Mouse (Mus musculus): ENCODE measurements around the gene Plcd1.

Gene Plcd1

DNA sequence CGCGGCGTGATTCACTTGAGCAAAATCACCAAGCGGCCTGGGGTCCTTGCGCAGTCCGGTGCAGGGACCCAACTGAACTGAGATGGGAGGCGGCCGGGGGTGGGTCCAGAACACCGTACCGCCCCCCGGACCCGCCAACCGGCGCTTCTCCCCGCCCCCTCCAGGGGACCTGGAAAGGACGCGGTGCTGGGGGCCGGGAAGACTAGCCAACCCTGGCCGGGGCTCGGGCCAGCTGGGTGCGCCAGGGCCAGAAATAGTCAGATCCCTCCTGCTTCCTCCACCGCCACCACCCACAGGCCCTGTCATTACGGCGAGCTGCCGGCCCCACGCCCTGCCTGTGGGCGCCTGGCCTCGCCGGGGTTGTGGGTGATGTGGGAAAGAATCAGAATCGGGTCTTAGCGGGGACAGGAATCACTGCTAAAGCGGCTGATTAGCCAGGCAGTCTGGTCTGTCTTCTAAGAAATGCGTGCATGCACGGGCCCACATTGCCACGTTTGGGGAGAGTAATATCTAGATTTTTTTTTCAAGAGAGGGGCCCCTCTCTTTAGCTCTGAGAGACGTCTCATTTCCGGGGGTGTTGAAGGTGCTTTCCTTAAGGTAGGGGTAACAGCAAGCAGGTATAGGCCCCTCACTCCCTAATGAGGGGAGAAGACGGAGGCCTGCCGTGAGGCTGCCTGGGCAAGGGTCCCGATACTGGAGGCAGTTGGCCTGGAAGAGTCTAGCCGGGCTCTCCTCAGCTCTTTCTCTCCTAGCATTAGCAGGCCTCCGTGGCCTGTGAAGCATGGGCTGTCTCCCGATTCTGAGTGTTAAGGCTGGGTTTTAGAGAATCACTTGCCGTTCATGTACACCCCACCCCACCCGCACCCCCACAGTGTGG lies at the start of gene Plcd1:
Gene Plcd1 (minus strand): TSS at position 84 of the 877 bp plus-strand sequence.
- ATAC-seq (ENCODE audit: insufficient number of reproducible peaks, low FRiP score, low TSS enrichment) = no peak

DNA sequence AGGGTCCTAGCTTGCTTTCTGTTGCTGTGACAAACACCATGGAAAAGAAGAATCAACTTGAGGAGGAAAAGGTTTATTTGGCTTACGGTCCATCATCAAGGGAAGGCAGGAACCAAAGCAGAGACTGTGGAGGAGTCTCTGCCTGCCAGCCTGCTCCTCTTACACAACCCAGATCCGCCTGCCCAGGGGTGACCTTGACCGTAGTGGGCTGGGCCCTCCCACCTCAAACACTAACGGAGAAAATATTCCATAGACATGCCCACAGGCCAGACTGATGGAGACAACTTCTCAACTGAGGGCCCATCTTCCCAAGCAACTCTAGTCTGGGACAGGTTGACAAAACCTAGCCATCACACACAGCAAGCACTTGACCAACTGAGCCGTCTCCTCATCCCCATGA lies 48.8 kb upstream of the Plcd1 start:
- ATAC-seq (ENCODE audit: insufficient number of reproducible peaks, low FRiP score, low TSS enrichment) = no peak

DNA sequence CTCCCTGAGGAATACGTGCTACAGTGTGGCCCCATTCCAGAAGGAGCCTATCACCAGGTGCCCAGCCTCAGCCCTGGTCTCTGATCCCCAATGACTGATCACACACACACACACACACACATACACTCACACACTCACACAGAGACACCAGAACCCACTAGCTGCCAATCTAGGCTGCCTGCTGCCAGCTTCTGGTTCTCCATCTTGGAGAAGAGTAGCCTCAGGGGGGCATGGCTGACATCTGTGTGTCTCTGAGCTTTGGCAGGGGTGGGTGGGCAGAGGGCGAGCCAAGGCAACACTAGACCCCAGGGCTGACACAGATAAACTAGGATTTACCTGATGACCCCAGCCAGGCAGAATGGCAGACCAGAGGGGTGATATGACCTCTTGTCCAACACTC lies 45.5 kb upstream of the Plcd1 start:
- ATAC-seq (ENCODE audit: insufficient number of reproducible peaks, low FRiP score, low TSS enrichment) = no peak

DNA sequence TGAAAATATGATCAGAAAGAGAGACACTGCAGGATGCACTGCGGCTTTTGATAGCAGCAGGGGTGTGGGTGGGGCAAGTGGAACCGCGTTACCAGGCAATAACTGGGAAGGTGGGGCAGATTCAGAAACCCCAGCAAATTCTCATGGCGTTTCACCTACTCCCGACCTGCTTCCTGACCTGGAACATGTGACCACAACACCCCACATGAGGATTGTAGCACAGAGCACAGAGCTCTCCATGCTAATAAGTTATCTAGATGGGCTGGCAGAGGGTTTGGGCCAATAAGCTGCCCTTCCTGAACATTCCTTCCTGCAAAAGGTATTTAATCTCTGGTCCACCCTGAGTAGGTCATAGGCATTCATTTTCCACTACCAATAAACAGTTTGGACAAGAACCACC lies 37.4 kb upstream of the Plcd1 start:
- ATAC-seq (ENCODE audit: insufficient number of reproducible peaks, low FRiP score, low TSS enrichment) = no peak

DNA sequence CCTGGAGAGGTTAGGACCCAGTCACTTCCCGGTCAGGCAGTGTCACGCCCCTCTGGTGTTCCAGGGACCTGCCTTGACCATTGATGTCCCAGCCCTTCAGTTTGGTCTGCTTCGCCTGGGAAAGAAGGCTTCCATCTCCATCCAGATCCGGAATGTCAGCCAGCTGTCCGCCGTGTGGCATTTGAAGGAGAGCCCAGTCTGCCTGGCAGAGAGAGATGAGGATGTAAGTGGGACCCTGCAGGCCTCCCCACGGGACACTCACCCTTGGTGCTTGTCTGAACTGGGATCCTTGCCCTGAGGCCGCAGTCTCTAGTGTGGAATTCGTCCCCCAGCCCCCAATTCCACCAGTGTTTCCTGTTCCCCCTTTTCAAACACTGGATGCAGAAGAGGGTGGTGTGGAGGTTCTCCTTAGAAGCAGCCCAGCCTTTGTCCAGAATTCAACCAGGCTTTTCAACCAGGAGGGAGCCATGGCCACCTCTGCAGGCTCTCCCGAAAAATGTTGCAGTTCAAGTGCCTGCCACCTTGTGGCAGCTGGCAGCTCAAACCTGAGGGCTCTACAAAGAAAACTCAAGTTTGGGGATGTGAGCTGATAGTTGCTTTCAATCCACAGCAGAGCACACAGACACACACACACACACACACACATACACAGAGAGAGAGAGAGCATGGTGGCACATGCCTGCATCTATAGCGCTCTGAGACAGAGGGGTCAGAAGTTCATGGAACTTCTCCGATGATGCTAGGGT lies 35.3 kb upstream of the Plcd1 start:
- no peak for ATAC-seq (ENCODE audit: insufficient number of reproducible peaks, low FRiP score, low TSS enrichment)

DNA sequence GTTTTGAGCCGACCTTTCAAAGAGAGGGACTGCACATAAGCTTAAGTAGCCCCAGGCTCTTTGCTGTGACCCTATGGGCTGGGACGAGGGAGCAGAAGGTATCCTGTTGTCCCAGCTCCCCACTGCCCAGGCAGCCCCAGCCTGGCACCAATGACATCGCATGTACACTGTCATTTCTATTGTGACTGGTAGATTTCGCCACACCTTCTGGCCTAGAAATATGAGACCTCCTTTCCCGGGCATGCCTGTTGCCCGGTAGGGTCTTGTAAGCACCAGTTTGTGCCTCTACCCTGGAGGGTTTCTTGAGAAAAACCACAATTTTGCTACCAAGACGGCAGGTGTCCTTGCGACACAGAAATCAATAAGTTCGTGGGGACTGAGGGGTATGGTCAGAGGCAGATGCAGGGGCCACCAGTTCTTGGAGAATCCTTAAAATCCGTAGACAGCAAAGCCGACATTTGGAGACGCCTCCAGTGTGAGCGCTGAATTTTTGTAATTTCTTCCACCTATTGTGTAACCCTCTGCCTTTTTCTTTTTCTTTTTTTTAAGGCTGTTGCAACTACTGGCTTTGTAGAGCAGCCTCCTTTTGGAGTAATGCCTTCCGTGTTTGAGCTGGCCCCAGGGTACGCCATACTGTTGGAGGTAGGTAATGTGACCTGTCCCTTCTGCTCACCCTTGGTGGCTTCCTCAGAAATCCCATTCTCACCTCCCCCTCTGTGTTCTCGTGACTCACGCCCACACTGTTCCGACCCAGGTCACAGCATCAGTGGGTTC lies 29.5 kb upstream of the Plcd1 start:
- ATAC-seq (ENCODE audit: insufficient number of reproducible peaks, low FRiP score, low TSS enrichment) = no peak

DNA sequence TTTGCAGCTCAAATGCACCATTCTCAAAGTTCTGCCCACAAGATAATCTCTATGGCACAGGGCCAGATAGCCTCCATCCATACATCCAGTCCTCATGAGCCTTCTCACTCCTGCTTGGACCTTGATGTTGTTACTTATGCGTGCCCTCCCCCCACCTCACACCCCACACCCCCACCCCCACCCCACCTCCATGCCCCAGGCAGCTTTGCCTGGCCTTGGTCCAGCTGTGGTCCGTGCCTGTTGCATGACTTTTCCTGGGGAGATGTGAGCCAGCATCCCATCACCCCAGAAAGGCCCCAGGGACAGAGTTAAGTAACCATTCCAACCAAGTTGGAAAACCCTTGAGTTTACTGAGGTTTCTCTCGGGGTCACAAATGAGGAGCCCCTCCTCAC lies 26.9 kb upstream of the Plcd1 start:
- no peak for ATAC-seq (ENCODE audit: insufficient number of reproducible peaks, low FRiP score, low TSS enrichment)

DNA sequence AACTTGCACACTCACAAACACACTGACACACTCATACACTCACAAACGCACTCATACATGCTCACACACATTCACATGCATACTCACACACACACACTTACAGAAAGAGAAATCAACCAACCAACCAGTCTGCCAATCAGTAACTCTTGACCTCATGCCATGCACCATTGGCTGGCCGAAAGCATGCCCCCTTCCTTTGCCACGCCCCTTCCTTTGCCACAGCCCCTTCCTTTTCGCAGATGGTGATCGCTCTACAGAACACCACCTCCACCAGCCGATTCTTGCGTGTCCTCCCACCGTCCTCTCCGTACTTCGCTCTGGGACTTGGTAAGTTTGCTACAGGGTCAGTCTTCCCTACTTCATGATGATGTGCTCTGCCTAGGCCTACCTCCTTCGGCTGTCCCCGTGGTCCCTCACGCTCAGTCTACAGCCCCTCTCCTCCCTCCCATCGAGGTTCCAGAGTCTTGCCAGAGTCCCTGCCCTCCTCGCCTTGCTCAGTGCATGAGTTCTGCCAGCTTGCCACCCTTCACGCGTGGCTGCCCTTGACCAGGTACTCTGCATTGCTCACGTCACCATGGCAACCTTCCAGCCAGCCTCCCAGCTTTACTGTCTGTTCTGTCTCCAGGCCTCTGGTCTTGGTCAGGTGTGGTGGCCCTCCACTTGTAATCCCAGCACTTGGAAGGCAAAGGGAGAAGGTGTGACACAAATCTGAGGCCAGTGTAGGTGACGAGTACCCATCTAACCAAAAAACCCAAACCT lies 26.3 kb upstream of the Plcd1 start:
- no peak for ATAC-seq (ENCODE audit: insufficient number of reproducible peaks, low FRiP score, low TSS enrichment)

DNA sequence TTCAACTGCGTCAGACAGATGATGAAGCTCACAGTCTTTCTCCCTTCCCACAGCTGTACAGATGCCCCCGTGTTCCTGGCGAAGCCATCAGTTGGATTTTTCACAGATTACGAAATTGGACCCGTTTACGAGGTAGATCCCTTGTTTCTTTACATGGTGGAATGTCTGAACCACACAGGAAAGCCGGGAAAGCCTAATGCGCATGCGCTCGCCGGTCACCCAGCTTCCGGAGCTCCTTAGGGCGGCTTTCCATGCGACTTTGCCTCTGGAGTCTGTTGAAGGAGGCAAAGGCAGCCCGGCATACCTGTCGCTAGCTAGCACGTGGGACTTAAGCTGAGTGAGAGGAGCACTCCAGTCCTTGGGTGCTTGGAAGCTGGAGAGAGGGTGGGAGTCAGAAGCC lies 21.6 kb upstream of the Plcd1 start:
- no peak for ATAC-seq (ENCODE audit: insufficient number of reproducible peaks, low FRiP score, low TSS enrichment)

DNA sequence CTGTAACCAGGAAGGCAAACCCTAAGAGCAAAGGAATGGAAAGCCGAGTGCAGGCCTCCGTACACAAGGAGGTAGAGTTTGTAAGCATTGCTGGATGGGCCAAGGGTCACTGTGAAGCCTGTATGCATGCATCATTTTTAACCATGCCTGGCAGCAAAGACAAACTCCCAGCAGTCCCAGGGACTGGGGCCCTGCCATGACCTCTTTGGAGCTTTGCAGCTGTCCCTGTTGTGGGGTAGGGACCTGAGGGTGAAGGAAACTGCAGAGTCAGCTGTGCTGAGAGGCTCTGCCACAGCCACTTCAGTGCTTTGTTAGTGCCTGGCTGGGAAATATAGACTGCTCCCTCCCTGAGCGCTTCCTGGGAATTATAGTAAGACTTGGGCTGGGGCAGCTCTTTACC lies 17.3 kb upstream of the Plcd1 start:
- ATAC-seq (ENCODE audit: insufficient number of reproducible peaks, low FRiP score, low TSS enrichment) = no peak

DNA sequence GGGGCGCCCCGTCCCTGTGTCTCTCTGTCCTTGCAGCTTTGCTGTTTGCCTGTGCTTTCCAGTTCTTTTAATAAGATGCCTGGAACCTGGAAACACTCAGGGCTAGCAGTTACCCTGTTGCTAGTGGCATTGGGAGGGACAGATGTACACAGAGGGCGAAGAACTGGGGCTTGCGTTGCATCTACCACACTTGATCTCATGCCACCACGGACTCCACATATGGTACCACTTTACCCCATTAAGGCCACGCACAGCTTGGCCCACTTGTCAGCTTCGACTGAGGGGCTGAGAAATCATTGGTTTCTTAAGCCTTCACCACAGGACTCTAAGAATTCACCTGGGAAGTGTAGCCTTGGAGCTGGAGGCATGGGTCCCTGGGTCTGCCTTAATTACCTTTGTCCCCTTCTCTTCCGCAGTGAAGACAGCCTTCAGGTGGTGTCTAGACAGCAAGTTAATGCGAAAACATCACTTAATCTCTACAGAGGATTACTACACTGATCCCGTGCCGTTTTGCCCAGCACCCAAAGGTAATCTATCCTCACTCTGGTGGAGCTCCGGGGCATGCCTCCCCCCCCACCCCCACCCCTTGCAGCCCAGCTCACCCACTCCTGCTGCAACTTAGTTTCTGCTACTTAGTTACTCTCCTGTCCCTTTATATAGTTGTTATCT lies 16.5 kb upstream of the Plcd1 start:
- ATAC-seq (ENCODE audit: insufficient number of reproducible peaks, low FRiP score, low TSS enrichment) = no peak

DNA sequence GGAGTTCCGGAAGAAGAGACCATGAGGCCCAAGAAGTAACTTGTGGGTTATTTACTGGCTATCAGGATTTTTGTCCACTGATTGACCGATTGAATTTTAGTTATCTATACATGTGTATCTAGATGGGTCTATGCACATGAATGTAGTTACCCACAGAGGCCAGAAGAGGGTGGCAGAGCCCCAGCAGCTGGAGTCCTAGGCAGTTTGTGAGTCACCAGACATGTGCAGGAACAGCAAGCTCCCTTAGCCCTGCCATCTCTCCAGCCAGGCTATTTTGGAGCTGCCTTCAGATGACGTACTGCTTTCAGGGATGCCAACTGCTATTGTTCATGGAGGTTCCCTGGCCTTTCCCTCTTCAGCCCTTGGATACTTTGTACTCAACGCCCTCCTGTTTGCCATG lies 14.3 kb upstream of the Plcd1 start:
- no peak for ATAC-seq (ENCODE audit: insufficient number of reproducible peaks, low FRiP score, low TSS enrichment)

DNA sequence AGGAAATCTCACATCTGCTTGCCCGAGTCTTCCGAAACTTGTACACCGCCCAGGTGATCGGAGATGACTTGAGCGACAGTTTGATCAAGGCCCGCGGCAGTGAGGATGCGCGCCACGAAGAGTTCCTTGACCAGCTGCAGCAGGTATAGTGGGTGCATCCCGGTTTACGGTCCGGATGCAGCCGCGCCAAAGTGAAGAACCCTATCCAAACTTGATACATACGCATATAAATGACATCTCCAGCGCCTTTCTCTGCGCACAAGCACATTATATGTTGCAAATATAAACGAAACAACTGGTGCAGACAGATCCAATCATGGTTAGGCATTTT lies 9.4 kb upstream of the Plcd1 start:
- ATAC-seq (ENCODE audit: insufficient number of reproducible peaks, low FRiP score, low TSS enrichment) = no peak

DNA sequence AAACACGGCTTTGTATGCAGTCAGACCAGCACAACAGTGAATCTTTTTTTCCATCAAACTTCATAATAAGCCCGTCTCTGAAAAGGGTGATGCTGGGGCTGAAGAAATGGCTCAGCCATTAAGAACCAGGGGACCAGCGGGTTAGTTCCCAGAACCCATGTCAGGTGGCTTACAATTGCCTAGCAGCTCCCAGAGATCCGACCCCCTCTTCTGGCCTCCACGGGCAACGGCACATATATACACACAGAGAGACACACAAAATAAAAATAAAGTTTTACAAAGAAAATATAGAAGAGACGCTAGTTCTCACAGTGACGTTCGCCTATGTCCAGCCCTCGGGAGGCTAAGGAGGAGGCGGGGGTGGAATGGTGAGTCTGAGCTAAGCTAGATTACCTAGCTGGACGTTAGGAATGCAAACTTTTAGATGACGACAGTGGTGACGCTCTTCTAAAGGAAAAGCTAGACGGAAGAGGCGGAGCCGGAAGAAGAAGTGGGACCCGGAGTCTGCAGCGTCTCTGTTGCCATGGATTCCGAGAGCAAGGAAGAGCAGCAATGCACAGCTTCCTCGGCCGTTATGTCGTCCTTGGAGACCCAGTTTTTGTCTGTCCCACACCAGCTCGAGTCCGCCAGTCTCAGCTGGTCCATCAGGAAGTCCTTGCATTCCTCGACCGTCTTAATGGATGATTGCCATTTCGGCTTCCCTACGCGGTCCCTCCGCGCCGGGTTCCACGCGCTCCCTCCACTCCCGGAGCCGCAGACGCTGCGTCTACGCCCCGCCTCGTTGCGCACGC lies 8.9 kb upstream of the Plcd1 start, which contains the start of gene Dlec1:
Gene Dlec1 (plus strand): TSS at position 487 of the 791 bp plus-strand sequence.
- peak; percentile 45; the same call in 1 of the 2 replicates for ATAC-seq (ENCODE audit: insufficient number of reproducible peaks, low FRiP score, low TSS enrichment)

DNA sequence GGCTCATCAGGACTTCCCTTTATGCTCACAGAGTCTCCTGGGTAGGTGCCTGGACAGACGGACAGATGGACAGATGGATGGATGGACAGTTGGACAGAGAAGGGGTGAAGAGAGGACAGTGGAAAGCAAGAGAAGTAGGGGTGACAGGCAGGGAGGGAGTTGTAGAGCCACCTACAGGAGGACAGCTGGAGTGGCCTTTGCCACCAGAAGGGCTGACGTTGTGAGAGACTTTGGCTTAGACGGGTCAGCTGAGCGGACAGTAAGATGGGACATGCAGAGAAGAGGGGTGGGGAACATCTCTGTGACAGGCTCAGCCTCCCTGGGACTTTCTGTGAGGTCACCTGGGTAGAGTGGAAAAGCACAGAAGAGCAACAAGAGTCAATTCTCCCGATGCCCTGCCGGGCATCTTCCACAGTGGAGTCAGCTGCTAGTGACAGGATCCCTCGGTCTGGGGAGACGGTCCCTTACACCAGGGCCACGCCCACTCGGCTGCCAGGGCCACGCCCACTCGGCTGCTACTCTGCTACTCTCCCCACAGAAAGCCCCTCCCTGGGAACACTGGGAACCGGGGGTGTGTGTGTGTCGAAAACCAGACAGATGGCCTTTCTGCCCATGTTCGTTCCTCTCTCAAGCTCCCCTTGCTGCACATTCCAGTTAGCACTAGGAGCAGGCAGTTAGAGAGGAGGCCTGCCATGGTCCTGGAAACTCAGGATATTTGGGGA lies 7.0 kb upstream of the Plcd1 start:
- ATAC-seq (ENCODE audit: insufficient number of reproducible peaks, low FRiP score, low TSS enrichment) = no peak

DNA sequence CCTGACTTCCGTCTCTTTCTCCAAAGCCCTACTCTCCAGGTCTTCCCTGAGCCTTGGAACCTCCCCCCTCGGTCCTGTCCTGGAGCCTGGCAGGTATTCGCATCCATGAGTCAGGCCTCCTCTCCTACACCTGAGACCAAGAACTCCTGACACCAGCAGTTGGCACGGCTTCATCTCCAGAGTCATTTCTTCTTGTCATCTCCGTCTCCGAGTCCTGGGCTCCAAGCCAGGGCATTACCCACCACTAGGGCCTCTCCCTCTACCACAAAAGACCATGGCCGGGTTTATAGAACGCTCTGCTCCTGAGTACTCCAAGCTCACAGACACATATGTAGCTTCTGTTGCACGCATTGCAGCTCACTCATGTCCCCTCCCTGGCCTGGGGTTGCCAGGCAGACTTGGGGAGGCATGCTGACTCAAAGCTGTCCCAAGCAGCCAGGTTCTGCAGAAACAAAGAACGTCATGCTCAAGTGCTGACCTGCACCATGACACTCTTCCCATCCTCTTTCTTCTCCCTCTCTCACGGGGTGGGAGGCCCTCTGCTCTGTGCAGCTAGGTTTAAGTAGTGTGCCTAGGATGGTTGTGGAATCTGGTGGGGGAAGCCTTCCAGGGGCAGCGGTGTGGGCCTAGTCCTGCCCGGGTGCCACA lies 1.3 kb upstream of the Plcd1 start:
- ATAC-seq (ENCODE audit: insufficient number of reproducible peaks, low FRiP score, low TSS enrichment) = no peak

DNA sequence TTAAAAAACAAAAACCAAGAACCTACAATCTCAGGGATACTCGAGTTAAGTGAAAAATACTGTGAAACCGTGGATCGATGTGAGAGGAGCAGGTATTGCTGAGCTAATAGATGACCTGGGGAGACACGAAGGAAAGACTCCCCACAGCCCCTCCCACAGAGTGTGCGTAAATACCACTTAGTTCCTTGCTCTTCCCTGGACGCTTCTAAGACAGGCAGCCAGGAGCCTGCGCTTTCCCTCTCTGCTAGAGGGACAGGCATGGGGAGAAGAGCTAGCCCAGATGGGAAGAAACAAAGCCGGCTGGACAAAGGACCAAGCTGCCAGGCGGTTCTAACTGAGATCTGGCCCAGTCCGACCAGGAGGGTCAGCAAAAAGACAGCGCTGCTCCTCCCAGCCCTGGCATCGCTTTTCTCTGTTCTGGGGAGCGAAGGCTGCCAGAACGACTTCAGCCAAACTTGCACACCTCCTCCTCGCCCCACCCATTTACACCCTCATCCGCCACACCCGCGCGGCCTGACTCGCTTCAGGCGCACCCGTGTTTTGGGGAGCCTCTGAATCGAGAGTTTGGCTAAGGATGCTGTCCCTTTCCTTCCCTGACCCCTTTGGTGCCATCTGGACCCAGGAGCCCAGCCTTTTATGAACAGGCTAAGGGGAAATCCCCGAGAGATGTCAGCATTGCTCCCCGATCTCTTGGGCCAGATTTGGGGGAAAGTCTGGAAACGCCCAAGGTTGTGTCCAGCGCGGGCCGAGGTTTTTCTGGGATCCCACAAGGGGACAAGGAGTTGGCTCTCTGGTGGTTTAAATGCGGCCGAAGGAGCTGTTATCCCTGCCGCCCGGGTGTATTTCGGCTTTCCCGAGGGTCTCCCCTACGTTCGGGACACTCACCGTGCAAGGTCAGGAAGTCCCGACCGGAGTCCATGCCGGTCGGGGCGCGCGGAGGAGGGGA lies 556 bp downstream of the Plcd1 start:
- no peak for ATAC-seq (ENCODE audit: insufficient number of reproducible peaks, low FRiP score, low TSS enrichment)

Measured in cerebellum, adult (tissue).